Mouse (Mus musculus): Measurements from ENCODE around the gene Atf6. TPM values are rescaled to one million over a fixed set of nuclear protein-coding genes. Genes with fewer than 3 reads are reported as not detected.

Gene Atf6
- total and polyA plus RNA-seq, 3 experiments: 11.7 to 16.4 TPM; not detected in 1

DNA sequence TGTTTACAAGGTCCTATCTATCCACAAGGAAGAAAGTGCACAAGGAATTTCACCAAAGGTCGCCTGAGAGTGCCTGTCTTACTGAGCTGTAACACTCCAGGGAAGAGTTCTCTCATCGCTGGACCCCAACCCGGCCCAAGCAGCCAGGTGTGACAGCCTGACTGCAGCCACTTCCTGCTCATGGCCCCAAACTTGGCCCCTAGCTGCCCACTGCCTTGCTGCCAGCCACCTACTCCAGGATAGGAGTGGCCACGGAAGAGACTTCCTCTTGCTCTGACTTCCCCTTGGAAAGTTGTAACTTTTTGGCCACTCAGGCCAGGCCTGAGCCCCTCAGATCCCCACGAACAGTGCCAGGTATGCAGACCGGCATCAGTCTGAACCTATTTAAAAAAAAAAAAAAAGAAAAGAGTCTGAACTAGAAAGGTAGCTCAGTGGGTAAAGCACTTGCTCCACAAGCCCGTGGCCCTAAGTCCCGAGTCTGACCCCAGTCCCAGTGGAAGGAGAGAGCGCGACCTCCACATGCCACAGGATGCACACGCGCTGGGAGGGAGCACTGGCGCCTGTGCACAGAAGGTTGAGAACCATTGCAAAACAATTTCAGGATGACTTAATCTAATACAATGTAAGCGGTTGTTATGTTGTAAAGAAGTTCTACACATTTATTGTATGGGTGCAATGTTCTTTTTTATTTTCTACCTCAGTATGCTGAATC is 47.3 kb downstream of the Atf6 start:
- H3K9ac ChIP-seq (ENCODE audit: control insufficient read depth, low read depth, low read length, poor library complexity, severe bottlenecking): no peak overlapping the region
- no peak for TF ChIP-seq ZKSCAN1 (IDR thresholded peaks at IDR 0.05; ENCODE audit: low read depth, low read length)
- TF ChIP-seq ZMIZ1 (IDR thresholded peaks at IDR 0.05; ENCODE audit: low read depth, low read length): no peak
- no peak for TF ChIP-seq BHLHE40 (IDR thresholded peaks at IDR 0.05; ENCODE audit: borderline replicate concordance, low read depth, low read length)
- TF ChIP-seq POLR2AphosphoS2 (IDR thresholded peaks at IDR 0.05; ENCODE audit: low read length): no peak
- no peak for TF ChIP-seq NRF1 (IDR thresholded peaks at IDR 0.05; ENCODE audit: insufficient read depth, low read depth, low read length, poor library complexity, severe bottlenecking)
- no peak for TF ChIP-seq EP300 (IDR thresholded peaks at IDR 0.05; ENCODE audit: low read depth in 1 of 2, low read length in 2 of 2)
- TF ChIP-seq POLR2AphosphoS5 (IDR thresholded peaks at IDR 0.05; ENCODE audit: borderline replicate concordance, low read depth, low read length): no peak
- TF ChIP-seq CHD2 (IDR thresholded peaks at IDR 0.05; ENCODE audit: low read length): no peak
- TF ChIP-seq SMC3 (IDR thresholded peaks at IDR 0.05; ENCODE audit: low read depth, low read length): no peak
- TF ChIP-seq CTCF (IDR thresholded peaks at IDR 0.05 in 2 of 3, conservative IDR thresholded peaks at IDR 0.05 in 1 of 3; ENCODE audit: control insufficient read depth in 1 of 3, insufficient read depth in 1 of 3, low read depth in 2 of 3, low read length in 3 of 3, poor library complexity in 1 of 3, severe bottlenecking in 1 of 3): no peak
- no peak for TF ChIP-seq SIN3A (IDR thresholded peaks at IDR 0.05; ENCODE audit: low read length)
- TF ChIP-seq GABPA (IDR thresholded peaks at IDR 0.05; ENCODE audit: low read depth, low read length): no peak
- TF ChIP-seq USF2 (IDR thresholded peaks at IDR 0.05; ENCODE audit: borderline replicate concordance in 1 of 2, insufficient read depth in 1 of 2, low read depth in 1 of 2, low read length in 2 of 2): no peak
- no peak for TF ChIP-seq USF1 (IDR thresholded peaks at IDR 0.05; ENCODE audit: low read depth, low read length)
- no peak for TF ChIP-seq TAL1 (IDR thresholded peaks at IDR 0.05; ENCODE audit: low read length)
- no peak for TF ChIP-seq TCF12 (IDR thresholded peaks at IDR 0.05; ENCODE audit: low read depth, low read length)
- no peak for TF ChIP-seq MAX (IDR thresholded peaks at IDR 0.05; ENCODE audit: low read length)
- TF ChIP-seq ELF1 (IDR thresholded peaks at IDR 0.05; ENCODE audit: low read depth, low read length): no peak
- TF ChIP-seq ETS1 (IDR thresholded peaks at IDR 0.05; ENCODE audit: low read depth, low read length): no peak
- no peak for TF ChIP-seq MAZ (IDR thresholded peaks at IDR 0.05; ENCODE audit: low read depth, low read length)
- no peaks in the 10 kb centered on the region for H3K27me3 ChIP-seq (ENCODE audit: control insufficient read depth in 1 of 2, insufficient read depth in 2 of 2, low read length in 2 of 2)
- H3K4me1 ChIP-seq (ENCODE audit: control insufficient read depth in 1 of 2, insufficient read depth in 2 of 2, low read length in 2 of 2): no peaks in the 10 kb centered on the region
- no peaks in the 10 kb centered on the region for H3K79me2 ChIP-seq (ENCODE audit: control insufficient read depth, insufficient read depth, low read length, poor library complexity)
- no peaks in the 10 kb centered on the region for H3K9me3 ChIP-seq (replicated peaks; ENCODE audit: insufficient read depth, low read length)
- no peak for DNase-seq (ENCODE audit: low read depth, low spot score)
- no peak overlapping the region for H3K4me3 ChIP-seq (ENCODE audit: control insufficient read depth in 1 of 2, insufficient read depth in 1 of 2, low read depth in 2 of 2, low read length in 2 of 2)
- no peak overlapping the region for H3K27ac ChIP-seq (ENCODE audit: control insufficient read depth, low read depth, low read length)
- H3K36me3 ChIP-seq (ENCODE audit: control insufficient read depth in 1 of 2, insufficient read depth in 2 of 2, low read length in 2 of 2): no peaks in the 10 kb centered on the region; a peak in 1 of 4 replicates

Data from MEL (cell line).